Mouse (Mus musculus) limb, embryonic 14.5 days (tissue): ENCODE measurements around the gene Prdm2. TPM values are rescaled to one million over a fixed set of nuclear protein-coding genes. Genes with fewer than 3 reads are reported as not detected.

Source experiments
- ATAC-seq: fragments of 200-750 bp; cut with Nextera tagmentation; 2 replicates; pipeline ENCODE4 v1.8.0; 2017; ENCODE audit warnings: low read depth, moderate number of reproducible peaks, moderate TSS enrichment; ENCODE audit not compliant: low FRiP score
- DNase-seq: peaks from one replicate; pipeline ENCODE4 v3.0.0-alpha.2; 2015; ENCODE audit warnings: low spot score
- H3K27ac ChIP-seq: fragments of 300-500 bp; sonication (generic); replicated peaks from 2 replicates; pipeline ENCODE4 v1.5.1; 2014; ENCODE audit warnings: low read depth, mild to moderate bottlenecking, low read length, moderate library complexity, mixed read lengths
- H3K27me3 ChIP-seq: fragments of 300-500 bp; sonication (generic); 2 replicates; pipeline ENCODE4 v1.6.1; 2014; ENCODE audit warnings: low read length, mixed read lengths; ENCODE audit not compliant: control insufficient read depth, insufficient read depth
- H3K36me3 ChIP-seq: fragments of 300-500 bp; sonication (generic); 2 replicates; pipeline ENCODE4 v1.6.1; 2014; ENCODE audit warnings: mild to moderate bottlenecking, low read length, moderate library complexity, mixed read lengths; ENCODE audit not compliant: control insufficient read depth, insufficient read depth
- H3K4me1 ChIP-seq: fragments of 300-500 bp; sonication (generic); 2 replicates; pipeline ENCODE4 v1.6.1; 2014; ENCODE audit warnings: antibody characterized with exemption, low read length, mixed read lengths; ENCODE audit not compliant: control insufficient read depth, insufficient read depth
- H3K4me2 ChIP-seq: fragments of 300-500 bp; sonication (generic); replicated peaks from 2 replicates; pipeline ENCODE4 v1.6.1; 2014; ENCODE audit warnings: low read depth, mild to moderate bottlenecking, low read length, moderate library complexity; ENCODE audit not compliant: severe bottlenecking
- H3K4me3 ChIP-seq: fragments of 300-500 bp; sonication (generic); replicated peaks from 2 replicates; pipeline ENCODE4 v1.5.1; 2014; ENCODE audit warnings: low read length
- H3K9ac ChIP-seq: fragments of 300-500 bp; sonication (generic); 2 replicates; pipeline ENCODE4 v1.6.1; 2014; ENCODE audit warnings: mild to moderate bottlenecking, low read depth, low read length, moderate library complexity; ENCODE audit not compliant: severe bottlenecking
- H3K9me3 ChIP-seq: fragments of 300-500 bp; sonication (generic); 2 replicates; pipeline ENCODE4 v1.6.1; 2016; ENCODE audit warnings: low read length; ENCODE audit not compliant: control insufficient read depth
- POLR2A ChIP-seq: fragments of 200-500 bp; IDR thresholded peaks from 2 replicates; pipeline ENCODE4 v1.8.0; 2012; ENCODE audit warnings: inconsistent platforms, mild to moderate bottlenecking, moderate library complexity, borderline replicate concordance; ENCODE audit not compliant: insufficient read depth, insufficient read length; ENCODE audit errors: extremely low read depth
- WGBS: fragments of 180-500 bp; shearing (Covaris S2); extraction: QIAGEN DNeasy Blood & Tissue Kit; methylation state at CpG from one replicate; pipeline ENCODE4 v1.1.7; 2014; 5-methylcytosine and 5-hydroxymethylcytosine counted together
- microRNA-seq: library from miRNA; unstranded; fragments of <30 nt; microRNA quantifications from one replicate; pipeline ENCODE4, GENCODE M21; 2016
- polyA plus RNA-seq, 2 experiments: library from polyadenylated mRNA; depleted of rRNA in 1 of 2; stranded (reverse) in 1 of 2; unstranded in 1 of 2; fragments of >200 nt; fragmentation: Nextera tagmentation in 1 of 2; extraction: Ambion mirVana in 1 of 2; gene quantifications; 2 replicates each; pipeline versions ENCODE4 v1.2.1 to v1.2.3; 2012 to 2014

The Prdm2 gene
- polyA plus RNA-seq, 2 experiments: 14.2 to 26.2 TPM

DNA sequence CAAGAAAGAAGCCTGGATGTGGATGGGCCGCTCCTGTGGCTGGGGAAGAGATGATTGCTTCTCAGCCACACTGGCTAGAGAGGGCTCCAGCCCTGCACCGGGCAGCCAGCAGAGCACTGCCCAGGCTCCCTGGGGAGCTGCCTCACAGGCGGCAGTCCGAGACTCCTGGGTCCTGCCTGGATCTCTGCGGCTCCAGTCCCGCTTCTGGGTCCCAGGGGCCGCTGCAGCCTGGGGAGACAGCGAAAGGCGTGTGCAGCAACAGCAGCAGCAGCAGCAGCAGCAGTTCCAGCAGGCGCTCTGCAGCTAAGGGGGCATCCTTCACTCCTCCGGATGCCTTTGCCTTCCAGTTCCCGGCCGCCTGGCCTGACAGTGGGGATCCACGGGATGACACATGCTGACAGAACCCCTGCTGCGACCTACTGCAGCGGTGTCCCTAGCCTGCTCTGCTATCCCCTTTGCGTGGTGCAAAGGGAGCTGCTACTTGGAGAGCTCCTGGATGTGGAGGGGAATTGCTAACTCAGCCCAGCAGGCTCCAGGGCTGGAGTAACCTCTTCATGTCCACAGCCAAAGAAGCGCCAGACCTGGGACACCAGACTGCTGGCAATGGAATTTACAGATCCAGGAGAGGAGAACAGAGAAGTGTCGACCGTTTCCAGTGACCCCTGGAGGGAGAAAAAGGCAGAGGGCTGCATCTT is 138.6 kb downstream of the Prdm2 start:
- peak overlapping the region; percentile 48 for H3K9ac ChIP-seq
- DNase-seq: no peak
- H3K9me3 ChIP-seq: no peaks in the 10 kb centered on the region; the same call in 1 of the 2 replicates
- H3K36me3 ChIP-seq: no peaks in the 10 kb centered on the region
- no peak overlapping the region for H3K27ac ChIP-seq
- 3% methylated on average over 19 of the region's 20 CpGs for WGBS
- no peak for ATAC-seq
- TF ChIP-seq POLR2A: no peak
- H3K27me3 ChIP-seq: no peaks in the 10 kb centered on the region
- peaks cover 11% of the 10 kb centered on the region for H3K4me1 ChIP-seq
- H3K4me3 ChIP-seq: peak overlapping the region; percentile 31
- peak overlapping the region; percentile 56 for H3K4me2 ChIP-seq

- peak; percentile 45 for DNase-seq
- 41% methylated on average over 8 of the region's 8 CpGs for WGBS
Measured at GRCm38 (mm10) chr4:143071791-143072190, 141.0 kb downstream of the Prdm2 start.

GRCm38 (mm10) chr4:143067006-143067405 is 145.8 kb downstream of the Prdm2 start:
- 83% methylated on average over 9 of the region's 9 CpGs for WGBS
- Histone ChIP-seq H3K9me3 (no peaks in the 10 kb centered on the region), H3K4me1 (0 out of 2 replicates have a peak, but pooled peaks cover 3% of the 10 kb centered on the region)

More at GRCm38 (mm10) chr4:143071791-143072190, 141.0 kb downstream of the Prdm2 start:
- no peak for TF ChIP-seq POLR2A
- ATAC-seq: no peak
- H3K4me2 ChIP-seq: no peak overlapping the region
- H3K9ac ChIP-seq: no peak overlapping the region
- no peak overlapping the region for H3K27ac ChIP-seq
- H3K4me3 ChIP-seq: no peak overlapping the region
- no peaks in the 10 kb centered on the region for H3K27me3 ChIP-seq
- no peaks in the 10 kb centered on the region; the same call in 1 of the 2 replicates for H3K9me3 ChIP-seq
- H3K36me3 ChIP-seq: no peaks in the 10 kb centered on the region
- peaks cover 11% of the 10 kb centered on the region for H3K4me1 ChIP-seq

DNA sequence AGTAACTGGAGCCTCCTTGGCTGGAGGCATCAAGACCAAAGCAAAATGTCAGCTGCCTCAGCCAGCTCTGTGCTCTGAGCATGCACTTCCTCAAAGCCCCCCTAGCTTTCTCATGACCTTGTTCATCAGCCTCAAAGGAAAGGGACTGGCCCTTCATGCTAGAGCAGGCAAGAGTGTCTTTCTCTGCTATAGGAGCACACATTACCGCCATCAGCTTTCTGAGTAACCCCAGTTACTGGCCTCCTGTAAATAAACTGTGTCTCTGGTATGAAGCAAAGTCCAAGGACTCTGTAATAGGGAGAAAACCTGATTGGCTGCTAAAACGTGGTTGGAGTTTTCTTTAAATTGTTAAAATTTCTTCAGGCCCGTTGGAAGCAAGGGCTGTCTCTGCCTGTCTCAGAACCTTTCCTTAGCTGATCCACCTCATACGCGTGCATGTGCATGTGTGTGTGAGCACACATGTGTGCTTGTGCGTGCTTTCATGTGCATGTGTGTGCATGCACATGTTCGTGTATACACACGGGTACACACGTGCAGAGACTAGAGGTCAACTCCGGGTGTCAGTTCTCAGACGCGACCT is 153.9 kb downstream of the Prdm2 start:
- no peak for TF ChIP-seq POLR2A
- DNase-seq (no peak), ATAC-seq (no peak)
- Histone ChIP-seq H3K9me3 (no peaks in the 10 kb centered on the region), H3K4me1 (no peaks in the 10 kb centered on the region), H3K9ac (no peak overlapping the region), H3K27ac (no peak overlapping the region), H3K27me3 (no peaks in the 10 kb centered on the region), H3K4me2 (no peak overlapping the region), H3K4me3 (no peak overlapping the region), H3K36me3 (no peaks in the 10 kb centered on the region)
- WGBS: 86% methylated on average over 12 of the region's 12 CpGs

More at GRCm38 (mm10) chr4:143067006-143067405, 145.8 kb downstream of the Prdm2 start:
- Histone ChIP-seq H3K27ac (no peak overlapping the region), H3K4me2 (no peak overlapping the region), H3K9ac (no peak overlapping the region), H3K4me3 (no peak overlapping the region), H3K36me3 (no peaks in the 10 kb centered on the region), H3K27me3 (no peaks in the 10 kb centered on the region)
- ATAC-seq (no peak), DNase-seq (no peak)
- TF ChIP-seq POLR2A: no peak

Small RNA genes lying within 50 kb of the gene (microRNA-seq; reads per million reads assigned to microRNA genes)
- 0.92 reads per million for gene Mir7021

Other genes with a start within 250 kb of the Prdm2 start
- gene Pdpn, start 86.6 kb upstream of the Prdm2 start, polyA plus RNA-seq (2012; rRNA removed): 24.2 and 34.3 TPM in 2 replicates
- gene Pdpn, start 86.6 kb upstream of the Prdm2 start, polyA plus RNA-seq (2014; fragmentation: Nextera tagmentation; extraction: Ambion mirVana): 77.4 and 80.3 TPM in 2 replicates
- gene Lrrc38, start 136.8 kb upstream of the Prdm2 start, polyA plus RNA-seq (2012; rRNA removed): 1.8 and 2.4 TPM in 2 replicates
- gene Lrrc38, start 136.8 kb upstream of the Prdm2 start, polyA plus RNA-seq (2014; fragmentation: Nextera tagmentation; extraction: Ambion mirVana): 1.2 and 1.5 TPM in 2 replicates
- 0.03 TPM in 1 of 2 replicates, not detected in the other for gene Pramel1, start 181.4 kb upstream of the Prdm2 start, polyA plus RNA-seq (2012; rRNA removed)
- not detected in 2 replicates for gene Pramel1, start 181.4 kb upstream of the Prdm2 start, polyA plus RNA-seq (2014; fragmentation: Nextera tagmentation; extraction: Ambion mirVana)
- gene Pramef8, start 199.4 kb upstream of the Prdm2 start, polyA plus RNA-seq (2012; rRNA removed): 11.4 and 13.8 TPM in 2 replicates
- 13.5 and 14.0 TPM in 2 replicates for gene Pramef8, start 199.4 kb upstream of the Prdm2 start, polyA plus RNA-seq (2014; fragmentation: Nextera tagmentation; extraction: Ambion mirVana)
- not detected in 2 replicates for gene Oog4, start 237.3 kb upstream of the Prdm2 start, polyA plus RNA-seq (2012; rRNA removed)
- gene Oog4, start 237.3 kb upstream of the Prdm2 start, polyA plus RNA-seq (2014; fragmentation: Nextera tagmentation; extraction: Ambion mirVana): not detected in 2 replicates